Mouse (Mus musculus) olfactory bulb, adult 2 months (tissue): ENCODE data around the gene Rgs12.

Experiments used
- CTCF ChIP-seq: fragments of 200-500 bp; IDR thresholded peaks from 2 replicates; pipeline ENCODE4 v1.5.1; 2012; ENCODE audit warnings: low read depth, mild to moderate bottlenecking, low read length, moderate library complexity; ENCODE audit not compliant: insufficient read depth
- POLR2A ChIP-seq: fragments of 200-500 bp; IDR thresholded peaks from 2 replicates; pipeline ENCODE4 v1.6.1; 2012; ENCODE audit warnings: mild to moderate bottlenecking, low read depth, low read length, moderate library complexity; ENCODE audit not compliant: insufficient read depth

DNA sequence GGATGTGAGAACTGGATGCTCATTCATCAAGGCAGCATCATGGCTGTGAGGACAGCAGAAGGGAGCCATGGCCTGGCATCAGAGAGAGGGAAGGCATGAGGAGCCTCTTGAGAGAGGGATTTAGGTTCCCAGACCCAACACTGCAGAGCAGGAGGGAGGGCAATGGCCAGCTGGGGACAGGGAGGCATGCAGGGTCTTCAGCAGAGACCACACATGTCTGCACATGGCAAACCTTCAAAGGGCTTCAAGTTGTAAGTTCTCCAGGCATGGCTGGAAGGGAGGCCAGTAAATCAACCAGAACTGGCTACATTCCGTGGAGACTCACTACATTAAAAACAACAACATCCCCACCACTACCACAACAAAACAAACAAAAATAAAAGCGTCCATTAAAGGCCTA lies 18.2 kb upstream of the Rgs12 start:
- TF ChIP-seq POLR2A (no peak), CTCF (no peak)
